Mouse (Mus musculus): ENCODE measurements around the gene Cflar. TPM values are rescaled to one million over a fixed set of nuclear protein-coding genes. Genes with fewer than 3 reads are reported as not detected.
A peak's percentile ranks its signal among the peaks of the same experiment; 100 is the strongest.
"Not testable (repeated sequence)": the region's sequence is repeated elsewhere in the genome, so short reads cannot be mapped to it uniquely, and the experiment has no call there.

The Cflar gene
- polyA plus RNA-seq, 1 experiment from 2014 or later = 43.6 TPM

GRCm38 (mm10) chr1:58675011-58675410, 36.3 kb upstream of the Cflar start:
- ATAC-seq (ENCODE audit: low FRiP score, low TSS enrichment) (no peak), DNase-seq (ENCODE audit: low spot score) (no peak)
- Histone ChIP-seq H3K9ac (ENCODE audit: low read length) (no peak overlapping the region), H3K4me1 (replicated peaks; ENCODE audit: control insufficient read depth, insufficient read depth) (no peaks in the 10 kb centered on the region), H3K27me3 (ENCODE audit: control insufficient read depth, insufficient read depth, low read length) (no peaks in the 10 kb centered on the region), H3K36me3 (ENCODE audit: control insufficient read depth, insufficient read depth, low read length) (no peaks in the 10 kb centered on the region), H3K27ac (replicated peaks) (no peak overlapping the region), H3K9me3 (ENCODE audit: control insufficient read depth, low read length) (no peaks in the 10 kb centered on the region), H3K4me2 (replicated peaks; ENCODE audit: low read depth) (no peak overlapping the region), H3K4me3 (ENCODE audit: low read depth, low read length) (no peak overlapping the region)
- 78% methylated on average over 3 of the region's 3 CpGs for WGBS
- TF ChIP-seq CTCF (IDR thresholded peaks at IDR 0.05; ENCODE audit: low read depth) (no peak), EP300 (optimal IDR thresholded peaks at IDR 0.05) (no peak)

- no peaks in the 10 kb centered on the region for H3K36me3 ChIP-seq (ENCODE audit: control insufficient read depth, insufficient read depth, low read length)
- H3K9me3 ChIP-seq (ENCODE audit: control insufficient read depth, low read length) = no peaks in the 10 kb centered on the region
- WGBS = 94% methylated on average over 1 of the region's 1 CpGs
- no peak overlapping the region for H3K9ac ChIP-seq (ENCODE audit: low read length)
- no peak for TF ChIP-seq EP300 (optimal IDR thresholded peaks at IDR 0.05)
- peak; percentile 75 for TF ChIP-seq CTCF (IDR thresholded peaks at IDR 0.05; ENCODE audit: low read depth)
- no peak overlapping the region for H3K4me3 ChIP-seq (ENCODE audit: low read depth, low read length)
- no peaks in the 10 kb centered on the region for H3K4me1 ChIP-seq (replicated peaks; ENCODE audit: control insufficient read depth, insufficient read depth)
- H3K27ac ChIP-seq (replicated peaks) = no peak overlapping the region
- DNase-seq (ENCODE audit: low spot score) (no peak), ATAC-seq (ENCODE audit: low FRiP score, low TSS enrichment) (no peak; the same call in 1 of the 2 replicates)
- no peak overlapping the region for H3K4me2 ChIP-seq (replicated peaks; ENCODE audit: low read depth)
- no peaks in the 10 kb centered on the region for H3K27me3 ChIP-seq (ENCODE audit: control insufficient read depth, insufficient read depth, low read length)
These were observed 33.7 kb upstream of the Cflar start for GRCm38 (mm10) chr1:58677575-58677974.

- H3K9ac ChIP-seq (ENCODE audit: low read length); H3K36me3 ChIP-seq (ENCODE audit: control insufficient read depth, insufficient read depth, low read length); DNase-seq (ENCODE audit: low spot score); ATAC-seq (ENCODE audit: low FRiP score, low TSS enrichment); H3K27ac ChIP-seq (replicated peaks); H3K27me3 ChIP-seq (ENCODE audit: control insufficient read depth, insufficient read depth, low read length); H3K4me3 ChIP-seq (ENCODE audit: low read depth, low read length); H3K9me3 ChIP-seq (ENCODE audit: control insufficient read depth, low read length); H3K4me1 ChIP-seq (replicated peaks; ENCODE audit: control insufficient read depth, insufficient read depth); H3K4me2 ChIP-seq (replicated peaks; ENCODE audit: low read depth): not testable (repeated sequence)
- 63% methylated on average over 5 of the region's 5 CpGs for WGBS
These were observed 32.9 kb upstream of the Cflar start for GRCm38 (mm10) chr1:58678412-58678811.

- Histone ChIP-seq H3K4me2 (replicated peaks; ENCODE audit: low read depth) (no peak overlapping the region), H3K27me3 (ENCODE audit: control insufficient read depth, insufficient read depth, low read length) (no peaks in the 10 kb centered on the region), H3K4me1 (replicated peaks; ENCODE audit: control insufficient read depth, insufficient read depth) (no peaks in the 10 kb centered on the region), H3K9ac (ENCODE audit: low read length) (no peak overlapping the region), H3K4me3 (ENCODE audit: low read depth, low read length) (no peak overlapping the region), H3K9me3 (ENCODE audit: control insufficient read depth, low read length) (no peaks in the 10 kb centered on the region), H3K27ac (replicated peaks) (no peak overlapping the region), H3K36me3 (ENCODE audit: control insufficient read depth, insufficient read depth, low read length) (no peaks in the 10 kb centered on the region)
- DNase-seq (ENCODE audit: low spot score) (no peak), ATAC-seq (ENCODE audit: low FRiP score, low TSS enrichment) (no peak)
- TF ChIP-seq EP300 (optimal IDR thresholded peaks at IDR 0.05) = no peak
- TF ChIP-seq CTCF (IDR thresholded peaks at IDR 0.05; ENCODE audit: low read depth) = no peak
- WGBS = 92% methylated on average over 1 of the region's 1 CpGs
These were observed 21.9 kb upstream of the Cflar start for GRCm38 (mm10) chr1:58689426-58689825.

- Histone ChIP-seq H3K4me1 (replicated peaks; ENCODE audit: control insufficient read depth, insufficient read depth) (no peaks in the 10 kb centered on the region), H3K4me3 (ENCODE audit: low read depth, low read length) (no peak overlapping the region), H3K9ac (ENCODE audit: low read length) (no peak overlapping the region), H3K36me3 (ENCODE audit: control insufficient read depth, insufficient read depth, low read length) (no peaks in the 10 kb centered on the region), H3K4me2 (replicated peaks; ENCODE audit: low read depth) (no peak overlapping the region), H3K9me3 (ENCODE audit: control insufficient read depth, low read length) (no peaks in the 10 kb centered on the region), H3K27ac (replicated peaks) (0 out of 2 replicates have a peak overlapping the region, but pooled peaks have one; percentile 35), H3K27me3 (ENCODE audit: control insufficient read depth, insufficient read depth, low read length) (no peaks in the 10 kb centered on the region)
- ATAC-seq (ENCODE audit: low FRiP score, low TSS enrichment) (no peak), DNase-seq (ENCODE audit: low spot score) (peak; percentile 55)
- TF ChIP-seq EP300 (optimal IDR thresholded peaks at IDR 0.05) = no peak
- TF ChIP-seq CTCF (IDR thresholded peaks at IDR 0.05; ENCODE audit: low read depth) = no peak
- 50% methylated on average over 6 of the region's 6 CpGs for WGBS
These were observed 21.1 kb upstream of the Cflar start for GRCm38 (mm10) chr1:58690006-58690744.

- H3K27me3 ChIP-seq (ENCODE audit: control insufficient read depth, insufficient read depth, low read length); ATAC-seq (ENCODE audit: low FRiP score, low TSS enrichment): not testable (repeated sequence)
- WGBS = 70% methylated on average over 2 of the region's 3 CpGs
These were observed 20.3 kb upstream of the Cflar start for GRCm38 (mm10) chr1:58690834-58691488.

GRCm38 (mm10) chr1:58691718-58692117, 19.6 kb upstream of the Cflar start:
- not testable (repeated sequence) for H3K4me3 ChIP-seq (ENCODE audit: low read depth, low read length); H3K4me1 ChIP-seq (replicated peaks; ENCODE audit: control insufficient read depth, insufficient read depth); H3K27me3 ChIP-seq (ENCODE audit: control insufficient read depth, insufficient read depth, low read length); H3K27ac ChIP-seq (replicated peaks); ATAC-seq (ENCODE audit: low FRiP score, low TSS enrichment); H3K4me2 ChIP-seq (replicated peaks; ENCODE audit: low read depth); H3K9ac ChIP-seq (ENCODE audit: low read length); DNase-seq (ENCODE audit: low spot score); H3K36me3 ChIP-seq (ENCODE audit: control insufficient read depth, insufficient read depth, low read length); H3K9me3 ChIP-seq (ENCODE audit: control insufficient read depth, low read length)
- 50% methylated on average over 1 of the region's 1 CpGs for WGBS

More at GRCm38 (mm10) chr1:58690834-58691488, 20.3 kb upstream of the Cflar start:
- H3K4me3 ChIP-seq (ENCODE audit: low read depth, low read length); H3K4me2 ChIP-seq (replicated peaks; ENCODE audit: low read depth); H3K9ac ChIP-seq (ENCODE audit: low read length); H3K27ac ChIP-seq (replicated peaks); H3K9me3 ChIP-seq (ENCODE audit: control insufficient read depth, low read length); H3K4me1 ChIP-seq (replicated peaks; ENCODE audit: control insufficient read depth, insufficient read depth); DNase-seq (ENCODE audit: low spot score); H3K36me3 ChIP-seq (ENCODE audit: control insufficient read depth, insufficient read depth, low read length): not testable (repeated sequence)
